Mouse (Mus musculus): ENCODE data around the gene H2afy.

The H2afy gene

DNA sequence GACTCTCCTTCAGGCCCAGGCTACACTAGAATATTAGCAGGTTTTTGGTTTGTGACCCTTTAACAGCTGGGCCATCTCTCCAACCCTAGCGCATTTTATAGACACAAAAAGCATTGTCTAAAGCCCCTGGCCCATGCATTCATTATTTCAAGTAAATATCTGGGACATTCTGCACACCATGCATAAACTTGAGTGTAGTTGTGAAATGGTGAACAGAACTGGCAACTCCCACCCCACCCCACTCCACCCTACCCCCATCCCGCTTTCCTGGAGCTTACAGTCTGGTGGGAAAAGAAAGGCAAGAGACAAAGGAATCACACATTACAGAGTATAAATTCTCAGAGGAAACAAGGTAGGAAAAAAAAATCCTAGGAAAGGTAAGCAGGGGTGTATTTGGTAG lies at the start of gene H2afy:
Gene H2afy, minus strand, starts transcription at position 162 of the 400 bp plus-strand sequence.
- DNase-seq (ENCODE audit: low read depth) = no peak

DNA sequence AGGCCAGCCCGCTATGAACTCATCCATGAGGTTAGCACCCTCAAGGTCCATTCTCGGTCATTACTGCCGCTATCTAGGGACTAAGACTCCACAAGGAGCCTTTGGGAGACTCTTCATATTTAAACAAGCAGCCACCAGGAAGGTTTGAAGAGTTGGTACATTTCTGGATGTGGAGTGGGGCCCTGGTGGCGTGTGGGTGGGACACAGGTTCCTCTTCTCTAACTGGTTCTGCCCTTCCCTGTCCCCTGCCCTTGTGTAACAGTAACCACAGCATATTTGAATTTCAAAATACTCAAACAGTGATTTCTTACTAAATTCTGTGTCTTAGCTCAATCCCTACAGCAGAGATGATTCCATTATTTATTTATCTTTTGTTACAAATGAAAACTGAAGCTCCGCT lies 47.5 kb upstream of the H2afy start:
- no peak for DNase-seq (ENCODE audit: low read depth)

DNA sequence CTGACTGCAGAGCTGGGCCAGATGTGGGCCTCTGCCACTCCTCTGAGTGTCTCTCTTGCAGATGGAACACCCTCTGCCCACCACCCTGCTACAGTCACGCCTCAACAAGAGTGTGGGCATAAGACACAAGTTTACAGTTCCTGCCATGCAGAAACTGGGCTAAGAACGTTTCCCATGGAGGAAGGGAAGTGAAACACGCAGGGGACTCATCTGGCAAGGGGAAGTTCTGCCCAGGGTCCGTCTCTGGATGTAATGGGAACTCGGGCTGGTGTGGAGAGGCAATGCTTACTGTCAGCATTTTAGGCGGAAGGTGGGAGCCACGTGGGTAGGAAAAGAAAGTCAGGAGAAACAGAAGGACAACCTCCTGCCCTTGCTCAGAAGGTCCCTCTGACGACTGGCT lies 45.3 kb upstream of the H2afy start:
- DNase-seq (ENCODE audit: low read depth) = no peak

DNA sequence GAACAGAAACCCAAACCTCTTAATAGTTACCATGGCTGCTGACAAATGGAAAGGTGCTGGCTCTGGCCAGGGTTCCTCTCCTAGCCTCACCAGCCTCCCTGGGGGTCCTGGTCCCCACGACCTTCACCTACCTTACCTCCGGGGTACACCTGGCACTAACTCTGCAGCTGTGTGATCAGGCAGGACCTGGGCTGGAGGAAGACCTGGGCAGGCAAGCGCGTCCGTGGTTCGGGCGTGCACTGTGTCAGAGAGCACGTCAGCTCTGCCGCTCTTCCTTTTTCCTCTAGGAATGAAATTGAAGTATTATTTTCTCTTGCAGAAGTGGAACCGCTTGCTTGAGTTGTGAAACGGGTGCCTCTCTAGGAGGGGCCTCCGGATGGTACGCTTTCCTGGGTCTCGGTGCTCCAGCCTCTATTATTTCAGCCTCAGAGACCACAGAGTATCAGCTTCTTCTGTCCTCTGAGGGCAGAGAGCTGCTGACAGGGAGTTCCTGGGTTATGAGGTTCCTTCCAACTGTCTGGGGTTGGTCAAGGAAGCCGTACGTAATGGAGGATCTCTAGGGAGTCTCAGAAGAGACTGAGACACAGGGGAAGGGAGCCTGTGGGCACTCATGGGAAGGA lies 42.4 kb upstream of the H2afy start, which contains the start of gene Tifab:
Gene Tifab, minus strand, starts transcription at position 470 of the 620 bp plus-strand sequence.
- DNase-seq (ENCODE audit: low read depth) = no peak

GRCm38 (mm10) chr13:56176310-56176709 lies 40.1 kb upstream of the H2afy start:
- no peak for DNase-seq (ENCODE audit: low read depth)

DNA sequence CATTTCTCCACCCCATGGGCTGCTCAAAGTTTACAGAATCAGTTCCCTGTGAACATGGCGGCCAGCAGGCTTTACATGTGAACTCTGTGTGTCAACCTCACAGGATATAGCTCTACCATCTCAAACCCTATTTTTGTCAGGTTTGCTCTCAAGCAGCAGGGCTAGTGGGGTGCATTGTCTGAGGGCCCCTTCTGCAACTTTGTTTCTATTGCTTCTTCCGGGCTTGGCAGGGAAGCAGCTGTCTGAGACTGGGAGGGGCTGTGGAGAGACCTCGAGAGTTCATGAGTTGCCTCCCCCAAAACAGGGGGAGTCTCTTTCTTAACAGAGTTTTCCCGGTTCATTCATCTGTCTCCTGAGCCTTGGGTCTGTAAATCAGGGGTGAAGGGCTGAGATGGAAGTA lies 39.7 kb upstream of the H2afy start:
- DNase-seq (ENCODE audit: low read depth) = no peak

GRCm38 (mm10) chr13:56172901-56173545 lies 36.9 kb upstream of the H2afy start:
- no peak for DNase-seq (ENCODE audit: low read depth)

DNA sequence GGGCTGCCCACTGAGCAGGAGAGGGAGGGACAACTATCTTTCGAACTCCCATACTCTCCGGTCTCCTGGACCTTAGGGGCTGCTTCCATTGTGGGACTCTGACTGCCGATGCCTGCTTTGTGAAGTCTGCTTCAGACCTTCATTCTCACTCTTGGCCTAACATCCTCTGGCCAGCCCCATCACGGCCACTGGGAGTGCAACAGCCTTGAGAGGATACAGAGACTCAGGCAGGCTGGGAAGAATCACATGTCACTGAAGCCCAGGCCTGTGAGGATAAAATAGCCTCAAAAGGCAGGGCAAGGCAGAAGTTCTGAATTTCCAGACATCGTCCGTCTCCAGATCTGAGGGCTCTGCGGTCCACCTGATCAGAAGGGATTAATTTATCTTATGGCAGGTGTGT lies 35.9 kb upstream of the H2afy start:
- no peak for DNase-seq (ENCODE audit: low read depth)

GRCm38 (mm10) chr13:56168403-56168781 lies 32.2 kb upstream of the H2afy start:
- no peak for DNase-seq (ENCODE audit: low read depth)

DNA sequence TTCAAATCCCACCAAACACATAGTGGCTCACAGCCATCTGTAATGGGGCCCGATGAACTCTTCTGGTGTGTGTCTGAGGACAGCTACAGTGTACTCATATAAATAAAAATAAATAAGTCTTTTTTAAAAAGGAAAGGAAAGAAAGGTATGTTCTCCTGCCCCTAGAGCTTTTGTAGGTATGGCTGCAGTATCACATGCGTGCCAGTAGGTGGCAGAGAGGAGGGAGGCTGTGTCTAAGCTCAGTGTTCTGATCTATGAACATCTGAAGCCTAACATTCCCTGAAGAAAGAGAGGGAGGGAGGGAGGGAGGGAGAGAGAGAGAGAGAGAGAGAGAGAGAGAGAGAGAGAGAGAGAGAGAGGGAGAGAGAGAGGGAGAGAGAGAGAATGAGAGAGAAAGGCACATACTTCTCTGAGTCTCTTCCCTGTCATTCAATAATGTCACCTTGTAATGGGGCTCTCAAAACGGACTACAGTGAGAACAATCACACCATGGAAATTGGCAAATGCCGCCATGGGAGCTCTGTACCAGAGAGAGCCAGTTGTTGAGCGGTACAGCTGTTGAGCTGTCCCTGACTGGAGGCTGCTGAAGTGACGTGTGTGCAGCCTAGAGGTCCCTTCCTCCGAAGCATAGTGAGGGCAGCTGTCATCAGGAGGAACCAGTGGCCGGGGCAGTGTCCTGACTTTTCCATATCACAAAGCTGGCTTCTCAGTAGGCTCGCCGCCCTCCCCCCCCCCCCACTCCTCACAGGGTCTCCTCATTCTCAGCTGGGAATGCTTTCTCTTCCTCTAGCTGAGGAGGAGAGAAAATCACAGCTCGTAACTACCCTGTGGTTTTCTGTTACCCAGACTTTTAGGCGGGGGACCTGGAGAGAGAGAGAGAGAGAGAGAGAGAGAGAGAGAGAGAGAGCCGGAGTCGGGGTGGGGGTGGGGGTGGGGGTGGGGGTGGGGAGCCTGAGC lies 31.6 kb upstream of the H2afy start:
- DNase-seq (ENCODE audit: low read depth) = no peak

GRCm38 (mm10) chr13:56165561-56165960 lies 29.4 kb upstream of the H2afy start:
- DNase-seq (ENCODE audit: low read depth) = no peak

DNA sequence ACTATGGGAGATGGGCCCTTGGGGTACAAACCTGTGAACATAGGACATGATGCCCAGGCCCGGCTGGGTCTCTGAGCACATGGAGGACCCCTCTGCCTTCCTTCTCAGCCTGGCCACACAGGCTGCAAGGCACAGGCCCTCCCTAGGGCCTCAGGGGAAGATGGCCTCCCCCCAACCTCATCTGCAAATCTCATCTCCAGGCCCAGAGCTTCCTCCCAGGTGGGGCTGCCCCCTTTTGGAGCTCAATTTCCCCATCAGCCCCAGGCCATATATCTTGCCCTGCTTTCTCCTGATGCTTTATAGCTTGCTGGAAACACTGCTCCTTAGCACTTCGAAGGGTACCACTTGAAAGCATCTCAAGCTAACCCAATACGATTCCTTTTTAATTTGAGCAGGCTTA lies 28.2 kb upstream of the H2afy start:
- DNase-seq (ENCODE audit: low read depth) = no peak

- DNase-seq (ENCODE audit: low read depth) = peak; percentile 70
These were observed 27.6 kb upstream of the H2afy start for GRCm38 (mm10) chr13:56163751-56164150.

DNA sequence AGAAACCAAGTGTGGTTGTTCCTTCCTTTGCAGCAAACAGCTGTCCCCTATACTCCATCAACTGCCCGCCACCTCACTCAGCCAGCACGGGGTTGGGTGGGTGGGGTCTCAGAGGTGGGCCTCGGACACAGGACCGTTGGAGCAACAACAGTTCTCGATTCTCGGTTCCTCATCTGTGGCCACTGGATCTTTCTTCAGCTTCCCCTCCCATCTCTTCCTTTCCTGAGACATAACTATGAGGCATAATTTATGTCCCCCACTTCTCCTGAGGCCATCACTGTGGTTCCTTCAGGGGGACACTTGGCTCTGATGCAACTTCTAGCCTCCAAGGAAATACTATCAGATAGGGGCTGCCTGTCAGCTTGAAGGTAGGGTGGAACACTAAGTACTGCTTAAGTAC lies 26.7 kb upstream of the H2afy start:
- no peak for DNase-seq (ENCODE audit: low read depth)

DNA sequence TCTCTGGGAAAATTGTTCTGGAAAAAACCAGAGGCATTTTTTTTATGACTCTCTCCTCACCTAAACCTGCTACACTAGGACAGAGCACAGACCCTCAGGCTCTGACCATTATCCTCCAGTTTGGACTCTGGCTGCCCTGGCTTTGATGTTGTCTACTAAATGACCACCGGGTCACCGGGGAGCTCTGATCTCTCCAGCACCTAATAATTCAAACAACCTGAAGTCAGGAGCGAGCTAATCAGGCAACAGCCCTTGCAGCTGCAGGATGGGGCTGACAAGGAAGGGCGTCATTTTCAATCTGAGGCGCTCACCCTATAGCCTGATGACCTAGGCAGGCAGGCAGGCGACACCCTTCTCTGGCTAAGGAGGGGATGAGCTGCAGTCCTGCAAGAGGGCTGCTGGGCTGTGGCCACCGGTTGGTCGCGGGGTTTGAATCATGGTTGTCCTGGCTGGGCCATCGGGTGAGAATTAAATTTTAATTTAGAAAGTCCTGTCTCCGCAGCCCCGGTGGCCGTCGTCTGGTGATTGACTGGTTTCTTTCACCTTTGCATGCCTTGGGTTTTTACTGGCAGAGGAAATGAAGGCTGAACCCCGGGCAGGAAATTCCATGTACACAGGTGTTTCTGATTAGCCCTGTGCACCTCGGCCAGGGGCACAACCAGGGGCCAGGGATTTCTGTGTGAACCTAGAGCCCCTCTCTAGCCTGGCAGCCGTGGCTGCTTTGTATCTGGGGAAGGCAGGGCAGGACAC lies 23.6 kb upstream of the H2afy start:
- no peak for DNase-seq (ENCODE audit: low read depth)

GRCm38 (mm10) chr13:56159016-56159601 lies 22.9 kb upstream of the H2afy start:
- no peak for DNase-seq (ENCODE audit: low read depth)

DNA sequence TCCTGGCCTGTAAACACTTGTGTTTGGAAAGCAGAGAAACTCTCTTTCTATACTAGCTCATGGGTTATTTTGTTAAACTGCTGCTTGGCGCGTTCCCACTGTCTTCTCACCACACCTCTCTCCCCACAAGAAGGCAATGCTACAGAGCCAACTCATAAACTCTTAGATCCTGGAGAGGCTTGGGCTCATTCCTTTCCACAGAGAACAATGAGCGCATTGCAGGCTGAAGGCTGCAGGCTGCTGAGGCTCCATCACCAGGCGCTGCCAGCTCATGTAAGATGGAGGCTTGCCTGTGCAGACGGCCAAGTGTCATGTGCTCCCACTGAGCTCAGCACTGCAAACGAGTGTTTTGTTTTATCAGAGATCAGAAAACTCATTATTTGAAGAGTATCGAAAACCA lies 19.5 kb upstream of the H2afy start:
- peak; percentile 60 for DNase-seq (ENCODE audit: low read depth)

DNA sequence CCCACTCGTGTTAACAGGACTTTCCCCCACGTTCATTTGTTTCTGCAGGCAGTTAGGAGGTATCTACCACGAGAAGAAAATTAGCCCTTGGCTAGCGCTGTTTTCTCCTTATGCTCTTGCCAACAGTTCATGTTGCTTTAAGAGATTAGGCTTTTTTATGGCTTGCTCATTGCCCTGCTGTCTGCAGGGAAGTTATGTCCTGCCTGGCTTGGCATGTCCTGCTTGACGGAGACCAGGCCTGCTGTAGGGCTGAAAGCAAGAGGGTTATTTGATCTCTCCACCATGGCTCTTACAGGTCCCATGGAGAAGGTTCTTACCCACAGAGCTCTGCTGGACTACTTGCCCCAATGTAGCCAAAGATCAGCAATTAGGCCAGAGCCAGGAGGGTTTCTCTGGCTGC lies 18.9 kb upstream of the H2afy start:
- DNase-seq (ENCODE audit: low read depth) = peak; percentile 69

GRCm38 (mm10) chr13:56152773-56153460 lies 16.8 kb upstream of the H2afy start:
- DNase-seq (ENCODE audit: low read depth) = no peak

DNA sequence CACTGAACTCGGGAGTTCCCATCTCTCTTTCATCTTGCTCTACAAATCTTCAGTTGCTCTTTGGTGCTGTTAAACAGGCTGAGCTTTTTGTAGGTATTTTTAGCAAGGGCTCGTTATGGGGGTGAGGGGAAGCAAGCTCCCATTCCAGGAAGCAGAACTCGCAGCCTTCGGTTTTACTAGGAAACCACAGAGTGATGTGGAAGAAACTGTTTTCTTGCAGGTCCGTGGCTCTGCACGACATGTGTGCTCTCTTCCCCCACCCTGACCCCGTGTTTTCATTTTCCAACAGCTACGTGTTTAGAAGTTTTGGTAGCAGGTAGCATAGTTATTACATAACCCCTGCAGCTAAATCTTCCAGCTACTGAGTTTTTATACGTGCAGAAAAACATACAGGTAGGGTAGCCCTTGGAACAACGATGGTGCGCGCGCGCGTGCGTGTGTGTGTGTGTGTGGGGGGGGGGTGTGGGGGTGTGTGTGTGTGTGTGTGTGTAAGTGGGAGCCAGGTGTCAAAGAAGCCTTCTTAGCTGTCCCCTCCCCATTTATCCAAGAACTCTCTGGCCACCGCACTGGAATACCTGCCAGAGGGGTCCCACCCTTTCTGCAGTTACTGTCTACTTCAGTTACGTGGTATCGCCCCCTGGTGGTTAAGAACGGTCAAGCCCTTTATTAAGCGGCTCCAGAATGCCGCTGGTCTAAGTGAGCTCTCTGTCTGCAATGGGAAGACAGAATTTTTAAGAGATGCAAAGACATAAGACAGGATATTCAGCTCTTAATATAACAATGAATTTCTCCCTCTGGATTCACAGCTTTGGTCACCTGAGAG lies 15.5 kb upstream of the H2afy start:
- DNase-seq (ENCODE audit: low read depth) = no peak
